Mouse (Mus musculus) lung, postnatal 0 days (tissue): ENCODE results near the gene Tbc1d1. TPM values are rescaled to one million over a fixed set of nuclear protein-coding genes. Genes with fewer than 3 reads are reported as not detected.
"Not testable (repeated sequence)": the region's sequence is repeated elsewhere in the genome, so short reads cannot be mapped to it uniquely, and the experiment has no call there.

Source experiments
- ATAC-seq: fragments of 200-750 bp; cut with Nextera tagmentation; 2 replicates; pipeline ENCODE4 v1.8.0; 2017; ENCODE audit warnings: moderate library complexity
- DNase-seq: peaks from one replicate; pipeline ENCODE4 v3.0.0-alpha.2; 2016; ENCODE audit warnings: low spot score
- H3K27ac ChIP-seq: fragments of 300-500 bp; sonication (generic); 2 replicates; pipeline ENCODE4 v1.5.1; 2014; ENCODE audit warnings: antibody characterized with exemption, mild to moderate bottlenecking, low read length, mixed read lengths
- H3K27me3 ChIP-seq: fragments of 300-500 bp; sonication (generic); replicated peaks from 2 replicates; pipeline ENCODE4 v1.6.1; 2014; ENCODE audit warnings: low read length, mixed read lengths; ENCODE audit not compliant: insufficient read depth
- H3K36me3 ChIP-seq: fragments of 300-500 bp; sonication (generic); 2 replicates; pipeline ENCODE4 v1.6.1; 2014; ENCODE audit warnings: low read length, mixed read lengths; ENCODE audit not compliant: insufficient read depth
- H3K4me1 ChIP-seq: fragments of 300-500 bp; sonication (generic); 2 replicates; pipeline ENCODE4 v1.6.1; 2014; ENCODE audit warnings: antibody characterized with exemption, low read depth, low read length, mixed read lengths; ENCODE audit not compliant: insufficient read depth
- H3K4me2 ChIP-seq: fragments of 300-500 bp; sonication (generic); replicated peaks from 2 replicates; pipeline ENCODE4 v1.6.1; 2014; ENCODE audit warnings: low read depth, mild to moderate bottlenecking, low read length, moderate library complexity, mixed read lengths
- H3K4me3 ChIP-seq: fragments of 300-500 bp; sonication (generic); 2 replicates; pipeline ENCODE4 v1.5.1; 2014; ENCODE audit warnings: low read depth, low read length
- H3K9ac ChIP-seq: fragments of 300-500 bp; sonication (generic); replicated peaks from 2 replicates; pipeline ENCODE4 v1.6.1; 2014; ENCODE audit warnings: low read depth, mild to moderate bottlenecking
- H3K9me3 ChIP-seq: fragments of 300-500 bp; sonication (generic); 2 replicates; pipeline ENCODE4 v1.6.1; 2016; ENCODE audit warnings: low read length, mixed read lengths
- CTCF ChIP-seq: IDR thresholded peaks from 2 replicates; pipeline ENCODE4 v1.5.1; 2016; ENCODE audit warnings: antibody characterized with exemption, mild to moderate bottlenecking
- EP300 ChIP-seq: IDR thresholded peaks from 2 replicates; pipeline ENCODE4 v1.6.1; 2016; ENCODE audit warnings: antibody characterized with exemption, mild to moderate bottlenecking, control low read depth
- WGBS: fragments of 180-500 bp; shearing (Covaris S2); extraction: QIAGEN DNeasy Blood & Tissue Kit; methylation state at CpG from one replicate; pipeline ENCODE4 v1.1.7; 2014; 5-methylcytosine and 5-hydroxymethylcytosine counted together
- polyA plus RNA-seq: library from polyadenylated mRNA; unstranded; fragments of >200 nt; fragmentation: Nextera tagmentation; extraction: Ambion mirVana; gene quantifications from 2 replicates; pipeline ENCODE4 v1.2.1, GENCODE M21; 2015

The Tbc1d1 gene
- polyA plus RNA-seq, 1 experiment from 2014 or later = 15.3 TPM

- H3K9me3 ChIP-seq = no peaks in the 10 kb centered on the region
- TF ChIP-seq CTCF (no peak), EP300 (no peak)
- DNase-seq (no peak), ATAC-seq (no peak)
- 92% methylated on average over 8 of the region's 8 CpGs for WGBS
- no peak overlapping the region for H3K4me3 ChIP-seq
- H3K4me1 ChIP-seq = peaks cover 7% of the 10 kb centered on the region; the same call in 1 of the 2 replicates
- H3K4me2 ChIP-seq = no peak overlapping the region
- H3K27ac ChIP-seq = no peak overlapping the region
- no peaks in the 10 kb centered on the region for H3K27me3 ChIP-seq
- H3K36me3 ChIP-seq = no peaks in the 10 kb centered on the region
- H3K9ac ChIP-seq = no peak overlapping the region
Observed at GRCm38 (mm10) chr5:64324920-64325319, 168.8 kb downstream of the Tbc1d1 start.

GRCm38 (mm10) chr5:64325741-64326355 lies 169.7 kb downstream of the Tbc1d1 start:
- no peaks in the 10 kb centered on the region for H3K36me3 ChIP-seq
- no peak overlapping the region for H3K4me2 ChIP-seq
- 85% methylated on average over 5 of the region's 5 CpGs for WGBS
- H3K9me3 ChIP-seq = no peaks in the 10 kb centered on the region
- H3K9ac ChIP-seq = no peak overlapping the region
- TF ChIP-seq EP300 = no peak
- TF ChIP-seq CTCF = no peak
- H3K4me1 ChIP-seq = peaks cover 7% of the 10 kb centered on the region; the same call in 1 of the 2 replicates
- H3K27ac ChIP-seq = peak overlapping the region; percentile 57; the same call in 1 of the 2 replicates
- no peak for ATAC-seq
- H3K4me3 ChIP-seq = no peak overlapping the region
- DNase-seq = no peak
- H3K27me3 ChIP-seq = no peaks in the 10 kb centered on the region

GRCm38 (mm10) chr5:64326427-64327181 lies 170.5 kb downstream of the Tbc1d1 start:
- Histone ChIP-seq H3K9ac (no peak overlapping the region), H3K36me3 (no peaks in the 10 kb centered on the region), H3K4me2 (no peak overlapping the region), H3K4me1 (peaks cover 7% of the 10 kb centered on the region; the same call in 1 of the 2 replicates), H3K9me3 (no peaks in the 10 kb centered on the region), H3K27me3 (no peaks in the 10 kb centered on the region), H3K27ac (peak overlapping the region; percentile 57), H3K4me3 (no peak overlapping the region)
- DNase-seq (peak; percentile 73), ATAC-seq (peak; percentile 92)
- 0 out of 2 replicates have a peak, but pooled peaks have one; percentile 1 for TF ChIP-seq CTCF
- no peak for TF ChIP-seq EP300
- 52% methylated on average over 7 of the region's 7 CpGs for WGBS

GRCm38 (mm10) chr5:64327212-64327902 lies 171.3 kb downstream of the Tbc1d1 start:
- TF ChIP-seq CTCF (no peak), EP300 (no peak)
- no peaks in the 10 kb centered on the region for H3K27me3 ChIP-seq
- no peak overlapping the region for H3K4me2 ChIP-seq
- WGBS = 82% methylated on average over 7 of the region's 7 CpGs
- ATAC-seq = no peak
- no peak overlapping the region for H3K4me3 ChIP-seq
- H3K4me1 ChIP-seq = peaks cover 7% of the 10 kb centered on the region; the same call in 1 of the 2 replicates
- DNase-seq = no peak
- no peaks in the 10 kb centered on the region for H3K36me3 ChIP-seq
- no peaks in the 10 kb centered on the region for H3K9me3 ChIP-seq
- H3K27ac ChIP-seq = peak overlapping the region; percentile 57; the same call in 1 of the 2 replicates
- H3K9ac ChIP-seq = no peak overlapping the region

GRCm38 (mm10) chr5:64336767-64337408 lies 180.8 kb downstream of the Tbc1d1 start:
- Histone ChIP-seq H3K4me2 (no peak overlapping the region), H3K4me3 (no peak overlapping the region), H3K27me3 (no peaks in the 10 kb centered on the region), H3K27ac (peak overlapping the region; percentile 34), H3K4me1 (peaks cover 8% of the 10 kb centered on the region; the same call in 1 of the 2 replicates), H3K9ac (no peak overlapping the region), H3K9me3 (no peaks in the 10 kb centered on the region), H3K36me3 (no peaks in the 10 kb centered on the region; the same call in 1 of the 2 replicates)
- TF ChIP-seq EP300 (no peak), CTCF (peak; percentile 40)
- DNase-seq (peak; percentile 76), ATAC-seq (peak; percentile 87)
- 18% methylated on average over 7 of the region's 7 CpGs for WGBS

GRCm38 (mm10) chr5:64338795-64339194 lies 182.7 kb downstream of the Tbc1d1 start:
- H3K4me1 ChIP-seq, H3K4me3 ChIP-seq, H3K27ac ChIP-seq, H3K4me2 ChIP-seq, H3K9me3 ChIP-seq, ATAC-seq, H3K9ac ChIP-seq, DNase-seq, H3K27me3 ChIP-seq, H3K36me3 ChIP-seq: not testable (repeated sequence)
- WGBS = 65% methylated on average over 6 of the region's 6 CpGs
